Mouse (Mus musculus): ENCODE results near the gene Scrn3. TPM values are rescaled to one million over a fixed set of nuclear protein-coding genes. Genes with fewer than 3 reads are reported as not detected.

Gene Scrn3
- polyA plus RNA-seq, 1 experiment from 2014 or later, result 13.4 TPM

DNA sequence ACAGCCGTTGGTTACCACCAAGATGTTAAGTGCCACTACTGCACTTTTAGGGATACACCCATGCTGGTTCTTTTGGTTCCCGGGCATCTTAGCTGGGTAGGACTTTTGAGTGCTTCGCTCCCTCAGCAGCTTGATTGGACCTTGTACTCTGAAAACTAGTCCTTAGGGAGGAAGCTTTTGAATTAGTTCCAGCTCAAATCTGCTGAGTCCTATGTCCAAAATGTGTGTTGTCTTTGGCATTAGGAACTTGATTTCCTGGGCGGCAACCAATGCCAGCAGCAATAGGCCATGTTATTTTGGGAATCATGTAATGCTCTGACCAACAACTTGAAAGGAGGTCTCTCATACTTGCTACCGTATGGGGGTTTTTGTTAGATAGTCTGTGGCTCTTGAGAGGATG is 13.5 kb downstream of the Scrn3 start:
- ATAC-seq (replicated peaks; ENCODE audit: insufficient number of reproducible peaks, insufficient read depth, low FRiP score, low read depth), result no peak
- Histone ChIP-seq H3K36me3 (no peaks in the 10 kb centered on the region), H3K27me3 (no peaks in the 10 kb centered on the region), H3K9me3 (replicated peaks) (no peaks in the 10 kb centered on the region), H3K4me3 (no peak overlapping the region), H3K27ac (no peak overlapping the region), H3K4me2 (no peak overlapping the region), H3K4me1 (replicated peaks) (no peaks in the 10 kb centered on the region), H3K9ac (no peak overlapping the region)
- 82% methylated on average over 5 of the region's 5 CpGs for WGBS

DNA sequence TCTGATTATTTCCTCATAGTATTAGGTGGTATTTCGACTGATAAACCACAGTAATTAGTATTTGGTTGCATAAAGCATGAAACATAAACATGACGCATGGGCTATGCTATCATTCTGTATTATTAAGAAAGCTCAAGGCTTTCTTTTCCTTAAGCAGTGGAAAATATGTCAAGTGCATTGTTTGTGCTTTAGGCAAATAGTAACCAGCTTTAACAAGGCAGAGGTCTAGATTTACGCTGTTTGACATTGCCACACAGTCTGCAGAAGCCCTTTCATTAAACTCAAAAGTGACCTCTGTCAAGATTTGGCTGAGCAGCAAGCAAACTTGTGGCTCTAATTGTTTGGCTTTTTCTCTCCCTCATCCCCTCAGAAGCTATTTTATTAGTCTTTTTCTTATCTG is 23.5 kb downstream of the Scrn3 start:
- Histone ChIP-seq H3K4me2 (no peak overlapping the region), H3K4me3 (no peak overlapping the region), H3K36me3 (no peaks in the 10 kb centered on the region), H3K9me3 (replicated peaks) (no peaks in the 10 kb centered on the region), H3K27me3 (no peaks in the 10 kb centered on the region), H3K9ac (no peak overlapping the region), H3K4me1 (replicated peaks) (no peaks in the 10 kb centered on the region), H3K27ac (no peak overlapping the region)
- no peak for ATAC-seq (replicated peaks; ENCODE audit: insufficient number of reproducible peaks, insufficient read depth, low FRiP score, low read depth)
- WGBS, result 89% methylated on average over 3 of the region's 3 CpGs

DNA sequence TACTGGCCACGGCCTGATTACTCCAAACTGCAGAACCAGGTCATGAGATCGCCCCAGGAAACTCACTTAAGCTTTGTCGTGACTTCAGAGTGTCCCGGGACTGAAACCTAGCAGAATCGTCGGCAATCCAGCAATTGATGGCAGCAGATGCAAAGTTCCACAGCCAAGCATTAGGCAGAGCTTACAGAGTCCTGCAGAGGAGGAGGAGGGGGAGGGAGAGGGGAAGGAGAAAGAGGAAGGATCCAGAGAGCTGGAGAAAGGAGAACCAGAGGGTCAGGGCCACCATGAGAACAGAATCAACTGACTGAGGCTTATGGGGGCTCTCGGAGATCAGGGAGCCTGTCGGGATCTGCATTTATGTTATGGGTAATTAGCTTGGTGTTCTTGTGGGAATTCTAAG is 26.0 kb downstream of the Scrn3 start:
- H3K4me3 ChIP-seq, result no peak overlapping the region
- no peaks in the 10 kb centered on the region for H3K4me1 ChIP-seq (replicated peaks)
- H3K9ac ChIP-seq, result no peak overlapping the region
- ATAC-seq (replicated peaks; ENCODE audit: insufficient number of reproducible peaks, insufficient read depth, low FRiP score, low read depth), result no peak
- H3K4me2 ChIP-seq, result no peak overlapping the region
- no peaks in the 10 kb centered on the region for H3K27me3 ChIP-seq
- 71% methylated on average over 8 of the region's 8 CpGs for WGBS
- H3K36me3 ChIP-seq, result no peaks in the 10 kb centered on the region
- no peaks in the 10 kb centered on the region for H3K9me3 ChIP-seq (replicated peaks)
- no peak overlapping the region for H3K27ac ChIP-seq

DNA sequence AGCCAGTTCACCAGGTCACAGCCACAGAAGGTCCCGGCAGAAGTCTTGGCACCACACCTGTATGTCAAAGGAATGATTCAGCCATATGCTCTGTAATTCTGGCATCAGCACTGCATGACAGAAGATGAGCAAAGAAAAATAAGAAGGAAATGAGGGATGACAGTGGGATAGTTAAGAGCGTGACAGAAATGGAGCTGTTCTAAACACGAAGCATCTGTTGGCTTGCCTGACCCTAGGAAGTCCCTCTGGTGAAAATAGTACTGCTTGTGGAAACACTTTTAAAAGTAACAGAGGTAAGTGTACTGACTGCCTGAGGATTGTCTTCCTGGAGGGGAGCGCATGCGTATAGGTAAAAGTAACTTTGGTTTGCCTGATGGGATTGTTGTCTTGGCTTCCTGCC is 31.3 kb downstream of the Scrn3 start:
- WGBS, result 81% methylated on average over 5 of the region's 5 CpGs
- no peak overlapping the region for H3K9ac ChIP-seq
- no peak overlapping the region for H3K4me3 ChIP-seq
- no peaks in the 10 kb centered on the region for H3K9me3 ChIP-seq (replicated peaks)
- no peak overlapping the region for H3K27ac ChIP-seq
- no peak overlapping the region for H3K4me2 ChIP-seq
- no peak for ATAC-seq (replicated peaks; ENCODE audit: insufficient number of reproducible peaks, insufficient read depth, low FRiP score, low read depth)
- H3K36me3 ChIP-seq, result no peaks in the 10 kb centered on the region
- H3K27me3 ChIP-seq, result no peaks in the 10 kb centered on the region
- H3K4me1 ChIP-seq (replicated peaks), result no peaks in the 10 kb centered on the region

DNA sequence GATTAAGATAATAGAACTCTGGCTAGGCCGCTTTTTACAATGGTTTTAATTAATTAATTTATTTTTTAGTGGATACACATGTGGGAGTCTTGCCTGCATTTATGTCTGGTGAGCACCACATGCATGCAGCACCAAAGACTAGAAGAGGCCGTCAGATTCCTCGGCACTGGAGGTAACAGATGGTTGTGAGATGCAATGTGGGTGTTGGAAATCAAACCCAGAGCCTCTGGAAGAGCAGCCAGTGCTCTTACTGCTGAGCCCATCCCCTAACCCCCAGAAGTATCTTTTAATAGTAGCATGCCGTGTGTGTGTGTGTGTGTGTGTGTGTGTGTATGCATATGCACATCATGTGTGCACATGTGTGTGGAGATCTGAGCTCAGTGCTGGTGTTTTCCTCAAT is 32.8 kb downstream of the Scrn3 start:
- no peaks in the 10 kb centered on the region for H3K36me3 ChIP-seq
- H3K9ac ChIP-seq, result no peak overlapping the region
- ATAC-seq (replicated peaks; ENCODE audit: insufficient number of reproducible peaks, insufficient read depth, low FRiP score, low read depth), result no peak
- no peak overlapping the region for H3K4me2 ChIP-seq
- no peaks in the 10 kb centered on the region for H3K9me3 ChIP-seq (replicated peaks)
- H3K4me3 ChIP-seq, result no peak overlapping the region
- H3K27ac ChIP-seq, result no peak overlapping the region
- 86% methylated on average over 4 of the region's 4 CpGs for WGBS
- H3K27me3 ChIP-seq, result no peaks in the 10 kb centered on the region
- H3K4me1 ChIP-seq (replicated peaks), result no peaks in the 10 kb centered on the region

DNA sequence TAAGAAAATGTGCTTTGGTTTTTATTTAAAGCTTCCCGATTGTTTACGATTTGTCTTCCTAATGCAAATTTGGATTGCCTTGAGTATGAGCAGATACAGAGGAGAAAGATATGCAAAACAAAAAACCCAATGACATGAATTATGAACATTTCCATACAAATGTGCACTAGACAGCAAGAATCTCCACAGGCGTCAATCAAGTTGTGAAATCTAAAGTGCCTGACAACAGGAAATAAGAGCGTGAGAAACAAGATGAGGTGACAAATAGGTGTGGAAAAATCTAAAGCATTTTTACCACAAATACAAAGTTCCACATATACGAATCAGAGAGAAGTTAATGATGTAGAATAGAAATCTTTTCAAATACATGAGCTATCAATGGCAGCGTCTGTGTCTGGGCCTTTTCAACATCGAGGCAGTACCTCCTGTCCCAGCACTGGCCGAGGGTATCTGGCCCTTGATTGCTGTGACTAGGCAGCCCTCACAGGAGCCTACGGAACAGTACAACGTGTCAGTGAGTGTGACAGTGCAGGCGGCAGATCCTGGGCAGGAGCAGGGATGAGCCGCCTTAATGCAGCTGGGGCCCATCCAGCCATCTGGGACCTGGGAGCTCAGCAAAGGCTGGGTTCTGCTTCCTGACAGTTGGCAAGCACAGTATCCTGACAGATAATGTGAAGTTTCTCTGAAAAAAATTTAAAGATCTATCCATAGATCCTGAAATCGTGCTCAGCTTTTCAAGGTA is 34.1 kb downstream of the Scrn3 start:
- Histone ChIP-seq H3K4me1 (replicated peaks) (no peaks in the 10 kb centered on the region), H3K27ac (no peak overlapping the region), H3K4me3 (no peak overlapping the region), H3K27me3 (no peaks in the 10 kb centered on the region), H3K9me3 (replicated peaks) (no peaks in the 10 kb centered on the region), H3K4me2 (no peak overlapping the region), H3K9ac (no peak overlapping the region), H3K36me3 (no peaks in the 10 kb centered on the region)
- ATAC-seq (replicated peaks; ENCODE audit: insufficient number of reproducible peaks, insufficient read depth, low FRiP score, low read depth), result no peak
- 63% methylated on average over 13 of the region's 13 CpGs for WGBS

DNA sequence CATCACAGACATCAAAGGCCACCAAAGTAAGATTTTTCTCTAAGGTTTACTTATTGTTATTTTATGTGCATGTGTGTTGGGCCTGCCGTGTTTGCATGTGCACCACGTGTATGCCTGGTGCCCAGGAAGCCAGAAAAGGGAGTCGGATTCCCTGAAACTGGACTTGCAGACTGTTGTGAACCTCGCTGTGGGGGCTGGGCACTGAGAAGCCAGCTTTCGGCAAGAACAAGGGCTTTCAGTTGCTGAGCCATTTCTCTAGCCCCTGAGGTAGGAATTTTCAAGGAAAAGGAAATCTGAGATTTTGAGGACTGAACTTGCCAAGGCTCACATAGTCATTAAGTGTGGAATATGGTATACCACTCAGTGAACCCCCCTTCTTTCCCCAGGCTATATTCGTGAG is 34.7 kb downstream of the Scrn3 start:
- no peak overlapping the region for H3K4me2 ChIP-seq
- ATAC-seq (replicated peaks; ENCODE audit: insufficient number of reproducible peaks, insufficient read depth, low FRiP score, low read depth), result no peak

DNA sequence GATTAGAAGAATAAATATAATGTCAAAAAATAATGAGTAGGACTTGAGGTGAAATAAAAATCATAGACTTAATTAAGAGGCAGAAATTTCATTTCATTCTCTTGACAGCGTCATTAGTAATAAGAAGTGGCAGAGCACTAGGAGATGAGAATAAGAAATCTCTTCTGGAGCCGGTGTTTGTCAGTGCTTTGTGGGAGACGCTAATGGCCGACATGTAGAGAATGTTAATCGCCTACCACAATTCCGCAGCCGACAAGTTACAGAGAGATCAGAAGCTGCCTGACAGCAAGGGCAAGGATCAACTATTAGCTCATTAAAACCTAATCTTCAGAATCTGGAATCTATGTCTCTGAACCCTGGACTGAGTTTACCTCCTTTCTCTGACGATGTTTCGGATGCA is 35.4 kb downstream of the Scrn3 start:
- no peak overlapping the region for H3K4me2 ChIP-seq
- H3K9ac ChIP-seq, result no peak overlapping the region
- no peak for ATAC-seq (replicated peaks; ENCODE audit: insufficient number of reproducible peaks, insufficient read depth, low FRiP score, low read depth)
- H3K36me3 ChIP-seq, result no peaks in the 10 kb centered on the region
- no peaks in the 10 kb centered on the region for H3K9me3 ChIP-seq (replicated peaks)
- no peaks in the 10 kb centered on the region for H3K27me3 ChIP-seq
- H3K27ac ChIP-seq, result no peak overlapping the region
- WGBS, result 63% methylated on average over 9 of the region's 9 CpGs
- H3K4me1 ChIP-seq (replicated peaks), result peaks cover 5% of the 10 kb centered on the region; the same call in 1 of the 2 replicates
- H3K4me3 ChIP-seq, result no peak overlapping the region

More for the DNA sequence above, 34.7 kb downstream of the Scrn3 start:
- Histone ChIP-seq H3K36me3 (no peaks in the 10 kb centered on the region), H3K4me1 (replicated peaks) (peaks cover 5% of the 10 kb centered on the region; the same call in 1 of the 2 replicates), H3K27me3 (no peaks in the 10 kb centered on the region), H3K9me3 (replicated peaks) (no peaks in the 10 kb centered on the region), H3K9ac (no peak overlapping the region), H3K4me3 (no peak overlapping the region), H3K27ac (no peak overlapping the region)
- 71% methylated on average over 6 of the region's 6 CpGs for WGBS

DNA sequence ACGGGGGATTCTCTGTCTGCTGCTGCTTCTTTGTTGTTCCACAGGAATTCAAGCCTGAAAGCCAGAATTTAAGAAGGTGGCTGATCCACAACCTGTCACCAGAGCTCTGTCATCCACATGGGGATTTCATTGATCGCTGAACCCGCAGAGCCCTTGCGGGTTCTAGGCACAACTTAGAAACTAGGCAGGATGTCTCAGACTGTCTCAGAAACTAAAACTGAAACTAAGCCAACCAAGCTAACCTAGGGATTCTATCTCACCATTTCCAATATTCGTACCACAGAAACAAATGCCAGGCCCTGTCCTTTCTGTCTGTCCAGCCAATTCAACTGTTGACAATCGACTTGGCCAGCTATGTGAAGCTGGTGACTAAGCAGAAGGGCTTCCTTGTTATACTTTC is 35.8 kb downstream of the Scrn3 start:
- no peak overlapping the region for H3K27ac ChIP-seq
- H3K27me3 ChIP-seq, result no peaks in the 10 kb centered on the region
- WGBS, result 82% methylated on average over 6 of the region's 6 CpGs
- no peak overlapping the region for H3K9ac ChIP-seq
- no peaks in the 10 kb centered on the region for H3K36me3 ChIP-seq
- no peak overlapping the region for H3K4me2 ChIP-seq
- H3K9me3 ChIP-seq (replicated peaks), result no peaks in the 10 kb centered on the region
- ATAC-seq (replicated peaks; ENCODE audit: insufficient number of reproducible peaks, insufficient read depth, low FRiP score, low read depth), result no peak
- H3K4me3 ChIP-seq, result no peak overlapping the region
- H3K4me1 ChIP-seq (replicated peaks), result peaks cover 5% of the 10 kb centered on the region; the same call in 1 of the 2 replicates

DNA sequence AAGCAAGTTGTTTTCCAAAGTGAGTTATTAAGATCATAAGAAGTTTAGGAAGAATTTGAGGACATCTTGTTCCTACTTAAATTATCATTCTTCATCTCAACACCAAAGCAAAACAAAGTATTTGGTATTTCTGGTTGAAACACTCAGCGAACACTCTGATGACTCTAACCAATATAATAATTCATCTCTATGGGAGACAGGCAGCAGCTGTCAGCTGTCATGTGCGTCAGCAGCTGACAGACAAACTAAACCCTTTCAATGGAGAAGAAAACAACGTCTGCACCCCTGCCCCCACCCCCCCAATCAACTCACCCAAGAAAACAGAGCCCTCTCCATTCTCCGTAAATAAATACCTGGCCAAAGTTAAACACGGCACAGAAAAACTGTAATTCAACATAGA is 39.1 kb downstream of the Scrn3 start:
- Histone ChIP-seq H3K4me2 (peak overlapping the region; percentile 49), H3K27me3 (no peaks in the 10 kb centered on the region), H3K4me3 (peak overlapping the region; percentile 20), H3K9ac (no peak overlapping the region), H3K36me3 (no peaks in the 10 kb centered on the region), H3K9me3 (replicated peaks) (no peaks in the 10 kb centered on the region), H3K27ac (no peak overlapping the region), H3K4me1 (replicated peaks) (peaks cover 5% of the 10 kb centered on the region; the same call in 1 of the 2 replicates)
- WGBS, result 46% methylated on average over 5 of the region's 5 CpGs
- no peak for ATAC-seq (replicated peaks; ENCODE audit: insufficient number of reproducible peaks, insufficient read depth, low FRiP score, low read depth)

DNA sequence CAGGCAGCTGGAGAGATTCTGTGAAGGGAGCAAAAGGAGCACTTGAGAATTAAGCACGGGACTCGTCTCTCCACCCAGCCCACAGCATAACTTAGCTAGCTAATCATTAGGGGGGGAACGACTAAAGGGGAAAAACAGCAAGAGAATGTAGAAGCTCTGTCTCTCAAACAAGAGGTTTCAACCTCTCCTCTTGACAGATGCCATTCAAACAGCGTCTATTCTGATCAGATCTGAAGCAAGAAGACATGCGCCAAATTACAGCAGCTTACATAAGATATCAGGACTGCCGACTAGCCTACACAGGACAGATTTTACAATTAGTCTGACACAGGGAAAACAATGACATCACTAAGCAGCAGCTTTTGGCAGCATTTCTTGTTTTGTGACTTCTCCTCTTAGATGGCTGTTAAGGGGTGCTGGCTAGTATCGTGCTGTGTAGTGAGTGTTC is 39.5 kb downstream of the Scrn3 start:
- Histone ChIP-seq H3K9me3 (replicated peaks) (no peaks in the 10 kb centered on the region), H3K4me2 (peak overlapping the region; percentile 49), H3K27me3 (no peaks in the 10 kb centered on the region), H3K4me1 (replicated peaks) (peaks cover 5% of the 10 kb centered on the region; the same call in 1 of the 2 replicates), H3K36me3 (no peaks in the 10 kb centered on the region), H3K27ac (no peak overlapping the region), H3K9ac (no peak overlapping the region), H3K4me3 (peak overlapping the region; percentile 20)
- 20% methylated on average over 7 of the region's 7 CpGs for WGBS
- 0 out of 2 replicates have a peak, but pooled peaks have one; percentile 31 for ATAC-seq (replicated peaks; ENCODE audit: insufficient number of reproducible peaks, insufficient read depth, low FRiP score, low read depth)

DNA sequence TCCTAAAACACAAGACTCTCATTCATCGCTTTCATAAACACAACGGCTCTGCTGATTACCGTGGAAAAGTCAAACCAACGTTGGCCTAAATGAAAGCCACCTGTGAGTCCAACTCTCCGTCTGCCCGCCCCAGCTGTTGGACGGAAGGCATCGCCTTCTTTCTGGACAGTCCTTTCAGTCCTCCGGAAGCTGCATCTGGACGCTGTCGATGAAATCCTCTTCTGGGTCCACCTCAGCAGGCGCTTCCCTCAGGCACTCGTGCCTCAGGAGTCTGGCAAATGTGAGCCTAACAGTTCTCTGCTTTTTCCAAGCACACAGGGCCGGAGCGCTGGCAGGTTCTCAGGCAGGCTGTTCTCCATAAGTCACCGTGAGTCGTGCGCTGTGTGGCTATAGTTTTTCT is 44.6 kb downstream of the Scrn3 start:
- Histone ChIP-seq H3K4me3 (no peak overlapping the region), H3K9me3 (replicated peaks) (no peaks in the 10 kb centered on the region), H3K9ac (no peak overlapping the region), H3K27ac (no peak overlapping the region), H3K4me1 (replicated peaks) (peaks cover 1% of the 10 kb centered on the region; the same call in 1 of the 2 replicates), H3K36me3 (no peaks in the 10 kb centered on the region), H3K27me3 (no peaks in the 10 kb centered on the region), H3K4me2 (0 out of 2 replicates have a peak overlapping the region, but pooled peaks have one; percentile 13)
- ATAC-seq (replicated peaks; ENCODE audit: insufficient number of reproducible peaks, insufficient read depth, low FRiP score, low read depth), result no peak
- WGBS, result 68% methylated on average over 18 of the region's 18 CpGs
